Mouse (Mus musculus): Measurements from ENCODE around the gene Mpeg1. TPM values are rescaled to one million over a fixed set of nuclear protein-coding genes. Genes with fewer than 3 reads are reported as not detected.

Mpeg1 gene
- polyA plus RNA-seq, 1 experiment: 0.02 TPM

- H3K4me3 ChIP-seq (replicated peaks): no peak overlapping the region
- TF ChIP-seq TAL1 (IDR thresholded peaks at IDR 0.05; ENCODE audit: low read length) (no peak), GATA1 (IDR thresholded peaks at IDR 0.05; ENCODE audit: low read length) (no peak)
- H3K36me3 ChIP-seq (ENCODE audit: control insufficient read depth): peaks cover under 1% of the 10 kb centered on the region; the same call in 1 of the 2 replicates
- H3K27me3 ChIP-seq (ENCODE audit: control insufficient read depth): no peaks in the 10 kb centered on the region
- no peaks in the 10 kb centered on the region for H3K4me1 ChIP-seq (ENCODE audit: control insufficient read depth)
- H3K9me3 ChIP-seq (ENCODE audit: control insufficient read depth, low read length): no peaks in the 10 kb centered on the region
Measured at GRCm38 (mm10) chr19:12486875-12487274, 26.3 kb downstream of the Mpeg1 start.

DNA sequence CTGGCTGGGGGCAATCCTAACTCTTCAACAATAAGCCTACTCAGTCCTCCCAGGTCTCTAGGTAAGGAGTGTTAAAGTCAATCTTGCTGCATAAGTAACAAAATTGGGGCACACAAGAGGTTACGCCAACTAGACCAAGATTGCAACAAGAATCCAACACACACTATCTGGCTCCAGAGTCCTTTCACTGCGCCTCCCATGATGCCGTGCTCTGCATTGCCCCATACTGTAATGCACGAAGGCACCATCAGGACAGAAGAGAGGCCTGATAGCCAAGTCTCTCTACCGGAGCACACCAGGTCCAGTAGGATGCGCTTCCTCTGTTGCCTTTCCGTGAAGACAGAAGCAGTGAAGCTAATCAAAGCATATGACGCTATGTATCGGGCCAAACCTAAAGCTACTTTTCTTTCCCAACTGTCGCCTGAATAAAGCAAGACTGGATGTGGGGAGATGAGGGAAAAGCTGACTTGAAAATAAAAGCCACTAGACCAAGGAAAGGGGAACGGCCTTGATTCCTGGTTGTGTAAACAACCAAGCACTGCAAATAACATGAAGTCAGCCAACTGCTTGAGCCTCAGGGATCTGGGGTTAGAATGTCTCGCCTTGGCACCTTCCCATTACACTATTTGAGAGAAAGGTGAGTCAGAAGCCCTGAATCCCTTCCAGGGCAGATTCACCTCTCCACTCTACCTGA, 27.1 kb downstream of the Mpeg1 start:
- Histone ChIP-seq H3K9me3 (ENCODE audit: control insufficient read depth, low read length) (no peaks in the 10 kb centered on the region), H3K27me3 (ENCODE audit: control insufficient read depth) (no peaks in the 10 kb centered on the region), H3K4me1 (ENCODE audit: control insufficient read depth) (no peaks in the 10 kb centered on the region), H3K36me3 (ENCODE audit: control insufficient read depth) (peaks cover 3% of the 10 kb centered on the region; the same call in 1 of the 2 replicates), H3K4me3 (replicated peaks) (no peak overlapping the region)
- TF ChIP-seq GATA1 (IDR thresholded peaks at IDR 0.05; ENCODE audit: low read length) (no peak), TAL1 (IDR thresholded peaks at IDR 0.05; ENCODE audit: low read length) (no peak)

DNA sequence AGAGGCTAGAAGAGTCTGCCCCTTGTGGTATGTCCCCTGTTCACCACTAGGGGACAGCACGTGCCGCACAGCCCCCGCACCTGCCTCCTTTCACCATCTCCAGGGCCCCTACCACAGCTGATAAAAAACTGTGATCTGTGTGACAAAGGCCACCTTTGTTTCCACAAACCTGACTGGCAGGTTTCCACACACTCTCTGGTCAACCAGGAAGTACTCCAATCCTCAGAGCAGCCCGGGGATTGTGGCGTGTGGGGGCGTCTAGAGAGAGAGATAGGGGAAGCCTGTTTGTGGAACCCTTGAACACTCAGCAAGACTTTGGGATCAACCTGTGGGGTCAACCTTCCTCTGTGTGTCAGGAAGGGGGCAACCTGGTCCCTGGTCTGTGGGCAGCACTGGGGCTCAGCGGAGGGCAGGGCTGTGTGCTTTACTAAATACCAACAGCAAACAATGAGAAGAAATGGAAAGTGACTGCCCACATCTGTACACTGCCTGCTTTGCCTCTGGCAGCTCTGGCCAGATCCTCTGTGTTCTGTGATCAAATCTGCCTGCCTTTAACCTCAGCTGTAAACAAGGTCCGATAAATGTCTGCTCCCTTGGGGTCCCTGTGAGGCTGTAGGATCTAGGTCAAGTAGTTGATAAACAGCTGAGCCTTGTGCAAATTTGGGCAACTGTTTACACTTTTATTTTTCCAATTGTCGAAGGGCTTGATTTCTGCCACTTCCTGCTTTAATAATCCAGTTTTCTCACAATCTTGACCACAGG, 27.8 kb downstream of the Mpeg1 start:
- peaks cover 3% of the 10 kb centered on the region; the same call in 1 of the 2 replicates for H3K36me3 ChIP-seq (ENCODE audit: control insufficient read depth)
- H3K27me3 ChIP-seq (ENCODE audit: control insufficient read depth): no peaks in the 10 kb centered on the region
- H3K4me1 ChIP-seq (ENCODE audit: control insufficient read depth): no peaks in the 10 kb centered on the region
- no peak overlapping the region for H3K4me3 ChIP-seq (replicated peaks)
- no peaks in the 10 kb centered on the region for H3K9me3 ChIP-seq (ENCODE audit: control insufficient read depth, low read length)
- TF ChIP-seq TAL1 (IDR thresholded peaks at IDR 0.05; ENCODE audit: low read length) (no peak), GATA1 (IDR thresholded peaks at IDR 0.05; ENCODE audit: low read length) (no peak)

- no peaks in the 10 kb centered on the region for H3K27me3 ChIP-seq (ENCODE audit: control insufficient read depth)
- H3K4me3 ChIP-seq (replicated peaks): no peak overlapping the region
- no peaks in the 10 kb centered on the region for H3K4me1 ChIP-seq (ENCODE audit: control insufficient read depth)
- no peaks in the 10 kb centered on the region for H3K9me3 ChIP-seq (ENCODE audit: control insufficient read depth, low read length)
- TF ChIP-seq GATA1 (IDR thresholded peaks at IDR 0.05; ENCODE audit: low read length): no peak
- TF ChIP-seq TAL1 (IDR thresholded peaks at IDR 0.05; ENCODE audit: low read length): no peak
- peaks cover 3% of the 10 kb centered on the region; the same call in 1 of the 2 replicates for H3K36me3 ChIP-seq (ENCODE audit: control insufficient read depth)
Measured at GRCm38 (mm10) chr19:12488969-12489674, 28.5 kb downstream of the Mpeg1 start.

GRCm38 (mm10) chr19:12489675-12490570, 29.3 kb downstream of the Mpeg1 start:
- Histone ChIP-seq H3K36me3 (ENCODE audit: control insufficient read depth) (peaks cover 3% of the 10 kb centered on the region; the same call in 1 of the 2 replicates), H3K4me3 (replicated peaks) (no peak overlapping the region), H3K9me3 (ENCODE audit: control insufficient read depth, low read length) (no peaks in the 10 kb centered on the region), H3K27me3 (ENCODE audit: control insufficient read depth) (no peaks in the 10 kb centered on the region), H3K4me1 (ENCODE audit: control insufficient read depth) (no peaks in the 10 kb centered on the region)
- no peak for TF ChIP-seq GATA1 (IDR thresholded peaks at IDR 0.05; ENCODE audit: low read length)
- TF ChIP-seq TAL1 (IDR thresholded peaks at IDR 0.05; ENCODE audit: low read length): no peak

DNA sequence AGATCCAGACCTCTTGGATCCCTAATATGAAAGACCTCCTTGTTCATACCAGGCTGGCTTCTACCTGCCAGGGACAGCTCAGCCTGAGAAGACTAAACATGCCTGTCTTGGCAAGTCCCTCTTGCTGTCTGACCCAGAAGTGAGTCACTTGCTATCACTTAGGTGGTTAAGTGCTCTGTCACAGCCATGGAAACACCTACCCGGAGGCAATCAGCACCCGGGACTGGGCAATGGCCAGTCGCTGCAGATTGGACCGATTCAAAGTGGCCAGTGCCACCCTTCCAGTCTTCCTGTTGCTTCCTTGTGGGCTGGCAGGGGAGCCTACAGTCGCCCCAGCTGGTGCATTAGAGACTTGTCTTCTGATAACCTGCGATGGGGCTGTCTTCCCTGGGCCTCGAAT, 31.1 kb downstream of the Mpeg1 start:
- Histone ChIP-seq H3K4me3 (replicated peaks) (no peak overlapping the region), H3K36me3 (ENCODE audit: control insufficient read depth) (peaks cover 3% of the 10 kb centered on the region; the same call in 1 of the 2 replicates), H3K4me1 (ENCODE audit: control insufficient read depth) (no peaks in the 10 kb centered on the region), H3K9me3 (ENCODE audit: control insufficient read depth, low read length) (no peaks in the 10 kb centered on the region), H3K27me3 (ENCODE audit: control insufficient read depth) (no peaks in the 10 kb centered on the region)
- TF ChIP-seq TAL1 (IDR thresholded peaks at IDR 0.05; ENCODE audit: low read length): no peak
- no peak for TF ChIP-seq GATA1 (IDR thresholded peaks at IDR 0.05; ENCODE audit: low read length)

- Histone ChIP-seq H3K27me3 (ENCODE audit: control insufficient read depth) (no peaks in the 10 kb centered on the region), H3K4me3 (replicated peaks) (no peak overlapping the region), H3K4me1 (ENCODE audit: control insufficient read depth) (no peaks in the 10 kb centered on the region), H3K9me3 (ENCODE audit: control insufficient read depth, low read length) (no peaks in the 10 kb centered on the region), H3K36me3 (ENCODE audit: control insufficient read depth) (peaks cover 3% of the 10 kb centered on the region; the same call in 1 of the 2 replicates)
- no peak for TF ChIP-seq GATA1 (IDR thresholded peaks at IDR 0.05; ENCODE audit: low read length)
- no peak for TF ChIP-seq TAL1 (IDR thresholded peaks at IDR 0.05; ENCODE audit: low read length)
Measured at GRCm38 (mm10) chr19:12493453-12494186, 33.0 kb downstream of the Mpeg1 start.

DNA sequence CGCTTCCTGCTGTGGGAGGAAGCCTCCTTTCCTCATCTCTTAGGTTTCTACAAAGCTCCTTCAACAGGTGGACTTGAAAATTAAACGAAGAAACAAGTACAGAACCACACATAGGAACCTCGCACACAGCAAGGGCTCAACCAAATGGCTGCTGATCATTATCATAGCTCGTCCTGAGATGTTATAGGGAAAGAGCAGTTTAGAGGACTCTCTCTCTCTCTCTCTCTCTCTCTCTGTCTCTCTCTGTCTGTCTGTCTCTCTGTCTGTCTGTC, 33.5 kb downstream of the Mpeg1 start:
- H3K4me3 ChIP-seq (replicated peaks): no peak overlapping the region
- no peaks in the 10 kb centered on the region for H3K4me1 ChIP-seq (ENCODE audit: control insufficient read depth)
- no peaks in the 10 kb centered on the region for H3K9me3 ChIP-seq (ENCODE audit: control insufficient read depth, low read length)
- TF ChIP-seq TAL1 (IDR thresholded peaks at IDR 0.05; ENCODE audit: low read length): no peak
- no peak for TF ChIP-seq GATA1 (IDR thresholded peaks at IDR 0.05; ENCODE audit: low read length)
- H3K27me3 ChIP-seq (ENCODE audit: control insufficient read depth): no peaks in the 10 kb centered on the region
- peaks cover 3% of the 10 kb centered on the region; the same call in 1 of the 2 replicates for H3K36me3 ChIP-seq (ENCODE audit: control insufficient read depth)
